Mouse (Mus musculus) cerebellum, adult 2 months (tissue): ENCODE measurements around the gene Crisp2.

Source experiments
- CTCF ChIP-seq: fragments of 200-500 bp; IDR thresholded peaks from 2 replicates; pipeline ENCODE4 v1.5.1; 2011; ENCODE audit warnings: low read depth, mild to moderate bottlenecking, control low read depth, low read length, moderate library complexity, borderline replicate concordance; ENCODE audit not compliant: insufficient read depth
- POLR2A ChIP-seq: fragments of 200-500 bp; IDR thresholded peaks from 2 replicates; pipeline ENCODE4 v1.6.1; 2011; ENCODE audit warnings: low read length, control low read depth, borderline replicate concordance; ENCODE audit not compliant: insufficient read depth

GRCm38 (mm10) chr17:40810934-40811333, 4.1 kb upstream of the Crisp2 start, which contains the start of gene Rhag:
- TF ChIP-seq CTCF (no peak), POLR2A (no peak)
